ENCODE assay signal across 9 mouse cellular contexts in genomic region chr6:120154526-120155309, GRCm38 (mm10).
DNase-seq lines count a peak whose midpoint lies in the region; ATAC-seq and TF ChIP-seq lines count a peak whose summit lies in the region.
"Had no signal": no experiment of that assay in that cellular context is flagged by ENCODE, and none has a peak within 500 bp of the region (broad histone marks: within the 10 kb centered on the region; RNA-seq: fewer than 3 reads in every experiment).

No protein-coding gene starts in this region.

- H3K36me3 ChIP-seq in liver, adult 2 months (ENCODE audit: control insufficient read depth, insufficient read depth, low read length) = no peaks in the 10 kb centered on the region
- H3K36me3 ChIP-seq in liver, embryonic 12.5 days = no peaks in the 10 kb centered on the region
- H3K36me3 ChIP-seq in limb, embryonic 13.5 days = no peaks in the 10 kb centered on the region
- no peaks in the 10 kb centered on the region for H3K36me3 ChIP-seq in stomach, postnatal 0 days (ENCODE audit: control insufficient read depth, insufficient read depth, low read length)
- H3K36me3 ChIP-seq: heart, embryonic 13.5 days had no signal

- no peak for ATAC-seq in liver, embryonic 12.5 days
- ATAC-seq in limb, embryonic 13.5 days (ENCODE audit: low FRiP score, low read depth) = 0 out of 2 replicates have a peak, but pooled peaks have one; percentile 28
- peak; percentile 43; the same call in 1 of the 2 replicates for ATAC-seq in stomach, postnatal 0 days (ENCODE audit: low FRiP score, low TSS enrichment)

- no peak overlapping the region for H3K4me3 ChIP-seq in liver, adult 2 months (ENCODE audit: insufficient read depth, low read depth, low read length)
- H3K4me3 ChIP-seq in liver, embryonic 12.5 days = no peak overlapping the region
- no peak overlapping the region for H3K4me3 ChIP-seq in limb, embryonic 13.5 days
- no peak overlapping the region for H3K4me3 ChIP-seq in stomach, postnatal 0 days (ENCODE audit: low read depth, low read length)
- H3K4me3 ChIP-seq: heart, embryonic 13.5 days had no signal

- H3K79me2 ChIP-seq in liver, adult 2 months (ENCODE audit: control insufficient read depth, insufficient read depth, low read length) = no peaks in the 10 kb centered on the region

- 79% methylated on average over 5 of the region's 5 CpGs for WGBS in liver, adult 2 months
- WGBS in liver, embryonic 12.5 days (ENCODE audit: insufficient replicate concordance) = 54% methylated on average over 5 of the region's 5 CpGs
- WGBS in limb, embryonic 13.5 days = 57% methylated on average over 5 of the region's 5 CpGs
- WGBS in stomach, postnatal 0 days = 67% methylated on average over 5 of the region's 5 CpGs

- TF ChIP-seq POLR2A in liver, adult 2 months (IDR thresholded peaks at IDR 0.05; ENCODE audit: extremely low read depth, insufficient read depth, low read length) = no peak

- no peak overlapping the region for H3K4me2 ChIP-seq in liver, embryonic 12.5 days
- H3K4me2 ChIP-seq in limb, embryonic 13.5 days (replicated peaks) = no peak overlapping the region
- no peak overlapping the region for H3K4me2 ChIP-seq in stomach, postnatal 0 days (replicated peaks; ENCODE audit: low read depth)
- H3K4me2 ChIP-seq: heart, embryonic 13.5 days had no signal

- peak; percentile 40 for DNase-seq in liver, adult 2 months (ENCODE audit: extremely low read depth, low read depth, low spot score)
- DNase-seq in brain, adult 2 months (ENCODE audit: low read depth, low spot score) = peak; percentile 55
- no peak for DNase-seq in stomach, postnatal 0 days (ENCODE audit: low spot score)
- no peak for DNase-seq in cerebellum, adult 9-11 months
- DNase-seq in cerebellum, postnatal 36 days = no peak
- no peak for DNase-seq in adrenal gland, adult 8-10 months

- TF ChIP-seq CTCF in liver, adult 2 months (IDR thresholded peaks at IDR 0.05; ENCODE audit: low read depth, low read length) = no peak
- TF ChIP-seq CTCF in stomach, postnatal 0 days (IDR thresholded peaks at IDR 0.05; ENCODE audit: low read depth) = no peak

- no peak overlapping the region for H3K27ac ChIP-seq in liver, adult 2 months (replicated peaks; ENCODE audit: insufficient read depth, low read depth, low read length)
- no peak overlapping the region for H3K27ac ChIP-seq in liver, embryonic 12.5 days
- no peak overlapping the region for H3K27ac ChIP-seq in limb, embryonic 13.5 days
- H3K27ac ChIP-seq in stomach, postnatal 0 days (replicated peaks) = no peak overlapping the region
- H3K27ac ChIP-seq: heart, embryonic 13.5 days had no signal

- H3K4me1 ChIP-seq in liver, adult 2 months (ENCODE audit: control insufficient read depth, insufficient read depth, low read length) = no peaks in the 10 kb centered on the region; the same call in 1 of the 2 replicates
- H3K4me1 ChIP-seq in liver, embryonic 12.5 days = peaks cover 26% of the 10 kb centered on the region
- H3K4me1 ChIP-seq in limb, embryonic 13.5 days = peaks cover 18% of the 10 kb centered on the region
- peaks cover 3% of the 10 kb centered on the region; the same call in 1 of the 2 replicates for H3K4me1 ChIP-seq in stomach, postnatal 0 days (replicated peaks; ENCODE audit: control insufficient read depth, insufficient read depth)

- no peaks in the 10 kb centered on the region for H3K27me3 ChIP-seq in liver, adult 2 months (ENCODE audit: control insufficient read depth, insufficient read depth, low read length)
- no peaks in the 10 kb centered on the region; the same call in 1 of the 2 replicates for H3K27me3 ChIP-seq in liver, embryonic 12.5 days (replicated peaks)
- no peaks in the 10 kb centered on the region for H3K27me3 ChIP-seq in limb, embryonic 13.5 days
- H3K27me3 ChIP-seq in stomach, postnatal 0 days (ENCODE audit: control insufficient read depth, insufficient read depth, low read length) = no peaks in the 10 kb centered on the region
- H3K27me3 ChIP-seq: heart, embryonic 13.5 days had no signal

- no peak overlapping the region for H3K9ac ChIP-seq in liver, adult 2 months (ENCODE audit: low read depth, low read length)
- no peak overlapping the region for H3K9ac ChIP-seq in liver, embryonic 12.5 days
- no peak overlapping the region for H3K9ac ChIP-seq in limb, embryonic 13.5 days
- no peak overlapping the region for H3K9ac ChIP-seq in stomach, postnatal 0 days (ENCODE audit: low read length)
- H3K9ac ChIP-seq: heart, embryonic 13.5 days had no signal

- TF ChIP-seq EP300 in stomach, postnatal 0 days (optimal IDR thresholded peaks at IDR 0.05) = no peak

- H3K9me3 ChIP-seq in liver, embryonic 12.5 days (replicated peaks) = no peaks in the 10 kb centered on the region
- H3K9me3 ChIP-seq in limb, embryonic 13.5 days = no peaks in the 10 kb centered on the region
- no peaks in the 10 kb centered on the region for H3K9me3 ChIP-seq in stomach, postnatal 0 days (ENCODE audit: control insufficient read depth, low read length)
- H3K9me3 ChIP-seq: heart, embryonic 13.5 days had no signal

Comparison
In these comparisons a context has a peak if more than half of its experiments do, and no peak if none do; other contexts are left out.
1. DNase-seq: peak in liver, adult 2 months (single experiment) and brain, adult 2 months (single experiment); none in stomach, postnatal 0 days (single experiment), cerebellum, adult 9-11 months (single experiment), cerebellum, postnatal 36 days (0 of 2) and adrenal gland, adult 8-10 months (single experiment).